Mouse (Mus musculus): ENCODE measurements at regions not wholly inside any gene's neighbourhood (a gene's known extent, or its start where the extent isn't known, plus 50 kb on each side); places are given as distances from the start of the nearest gene placed in this dataset.
A peak's percentile ranks its signal among the peaks of the same experiment; 100 is the strongest.

GRCm38 (mm10) chr3:148762541-148763225 lies 227.7 kb downstream of the Adgrl2 start:
- peak in 1 of 2 experiments; percentile 17 for DNase-seq

DNA sequence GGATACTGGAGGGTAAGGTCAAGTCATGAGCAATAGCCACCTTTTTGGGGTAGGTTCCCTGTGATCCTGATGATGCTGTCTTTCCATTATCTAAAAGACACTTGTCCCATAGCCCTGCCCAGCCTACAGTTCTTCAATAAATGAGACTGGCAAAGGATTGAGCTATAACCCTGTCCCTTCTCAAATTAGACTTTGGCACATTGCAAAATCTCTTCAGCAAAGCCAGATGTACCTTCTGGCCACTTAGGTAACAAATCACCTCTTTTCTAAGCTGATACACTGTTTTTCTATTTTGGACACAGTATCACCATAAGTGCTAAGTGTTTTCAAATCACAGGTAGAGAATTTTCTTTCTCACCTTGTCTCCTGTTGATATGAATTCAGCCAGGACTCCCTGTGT lies 228.8 kb downstream of the Adgrl2 start:
- no peak for DNase-seq

GRCm38 (mm10) chr3:148759500-148759899 lies 230.9 kb downstream of the Adgrl2 start:
- no peak for DNase-seq

DNA sequence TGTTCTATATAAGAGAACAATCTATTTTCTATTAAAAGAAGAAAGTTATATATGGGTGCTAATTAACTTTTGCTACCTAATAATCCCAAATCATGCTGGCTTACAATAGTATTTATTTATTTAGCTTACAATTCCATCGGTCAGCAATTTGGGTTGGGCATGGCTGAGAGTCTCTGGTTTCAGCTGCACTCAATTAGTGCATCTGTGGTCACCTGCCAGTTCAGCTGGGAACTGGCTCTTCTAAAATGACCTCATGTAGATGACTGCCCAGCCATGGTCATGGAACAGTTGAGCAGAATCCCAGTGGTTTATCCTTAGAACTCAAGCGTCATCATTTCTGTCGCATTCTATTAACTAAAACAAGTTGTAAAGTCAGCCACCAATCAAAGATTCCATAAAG lies 244.1 kb downstream of the Adgrl2 start:
- DNase-seq, result no peak

DNA sequence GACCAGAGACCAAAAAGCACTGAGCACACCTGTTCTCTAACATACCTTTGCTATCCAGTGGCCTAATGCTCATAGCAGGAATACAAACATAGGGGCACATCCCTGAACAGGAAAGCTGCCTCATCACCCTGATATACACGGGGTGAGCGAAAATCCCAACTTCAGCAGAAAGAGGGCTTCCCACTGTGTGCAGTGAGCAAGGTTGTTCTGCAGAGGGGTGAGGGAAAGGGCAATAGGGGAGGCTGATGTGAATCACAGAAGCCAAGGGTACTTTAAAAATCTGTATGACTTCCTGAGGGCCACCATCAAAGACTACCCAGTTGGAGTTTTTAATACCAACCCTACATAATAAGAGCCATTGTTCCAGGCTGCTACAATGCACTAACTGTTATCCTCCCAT lies 245.7 kb downstream of the Adgrl2 start:
- DNase-seq, result no peak

- DNase-seq, result no peak
These were observed 256.1 kb downstream of the Adgrl2 start for GRCm38 (mm10) chr3:148734194-148734749.

DNA sequence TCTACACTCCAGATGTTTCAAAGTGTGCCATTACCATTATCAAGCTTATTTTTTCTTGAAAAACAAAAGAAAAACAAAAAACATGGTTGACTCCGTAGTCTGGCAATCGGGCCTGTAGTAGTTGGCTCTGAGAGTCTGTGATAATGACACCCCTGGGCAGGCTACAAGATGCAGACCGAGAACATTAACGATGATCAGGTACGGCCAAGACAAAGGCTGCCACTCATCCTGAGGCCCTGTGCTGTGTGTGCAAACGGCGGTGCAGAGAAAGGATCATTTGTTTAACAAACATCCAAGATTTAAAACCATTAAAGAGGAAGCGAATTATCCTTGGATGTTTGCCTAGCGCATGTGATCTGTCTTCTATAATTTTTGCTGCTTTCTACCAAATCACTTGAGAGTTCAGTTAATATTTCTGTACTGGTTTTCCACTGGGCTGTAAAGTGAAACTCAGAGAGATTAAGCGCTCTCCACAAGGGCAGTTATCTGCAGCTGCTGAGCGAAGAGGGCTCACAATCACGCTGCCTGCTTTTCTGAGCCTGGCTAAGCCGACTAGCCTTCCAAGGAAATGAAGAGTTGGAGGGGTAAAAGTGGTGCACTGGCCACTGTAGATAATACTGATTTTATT lies 257.0 kb downstream of the Adgrl2 start:
- no peak for DNase-seq

GRCm38 (mm10) chr3:148731436-148731835 lies 258.9 kb downstream of the Adgrl2 start:
- no peak for DNase-seq

DNA sequence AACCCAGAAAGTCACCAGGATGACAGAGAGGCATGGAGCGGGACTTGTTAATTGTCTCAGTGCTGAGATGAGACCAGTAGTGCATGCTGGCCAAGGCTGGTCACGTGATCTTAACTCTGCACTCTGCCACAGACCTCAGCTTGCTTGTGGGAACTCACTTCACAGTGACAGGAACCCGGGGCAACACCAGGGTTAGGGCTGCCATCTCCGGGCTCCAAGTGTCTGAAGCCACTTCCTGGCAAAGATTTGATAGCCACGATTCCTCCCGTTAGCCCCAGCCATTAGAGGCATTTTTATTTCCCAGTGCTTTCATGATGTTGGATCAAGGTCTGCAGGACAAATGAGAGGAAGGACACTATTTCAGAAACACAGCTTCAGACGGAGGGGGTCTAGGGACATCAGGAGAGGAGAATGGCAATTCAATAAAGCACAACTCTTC lies 261.1 kb downstream of the Adgrl2 start:
- peak; percentile 2 to 7 for DNase-seq

DNA sequence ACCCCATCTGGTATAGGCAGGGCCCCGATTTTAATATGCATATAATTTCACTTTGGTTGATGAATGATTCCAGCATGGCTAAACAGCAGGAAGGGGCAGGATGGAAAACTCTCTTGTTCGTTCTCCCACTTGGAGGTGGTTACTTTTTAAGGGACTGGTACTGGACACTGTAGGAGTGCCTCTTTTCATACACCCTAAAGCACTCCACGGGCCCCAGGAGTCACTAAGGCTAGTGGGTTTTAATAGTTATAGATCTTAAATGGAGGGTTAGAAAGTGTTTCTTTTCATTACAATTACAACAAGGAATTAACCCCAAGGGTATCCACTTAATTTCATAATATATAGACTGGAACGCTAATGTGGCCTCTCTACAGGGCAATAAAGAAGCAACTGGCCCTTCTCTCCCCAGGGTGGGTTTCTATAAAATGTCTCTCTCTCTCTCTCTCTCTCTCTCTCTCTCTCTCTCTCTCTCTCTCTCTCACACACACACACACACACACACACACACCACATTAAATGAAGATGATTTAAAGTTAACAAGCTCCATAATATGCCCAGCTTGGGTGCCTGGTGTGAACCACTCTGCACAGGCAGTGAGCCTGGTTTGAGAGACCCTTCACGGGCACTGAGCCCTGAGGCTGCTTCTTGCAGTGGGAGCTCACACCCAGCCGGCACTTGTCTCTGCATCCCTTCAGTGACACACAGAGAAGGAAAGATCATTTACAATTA lies 261.7 kb downstream of the Adgrl2 start:
- DNase-seq, result no peak

GRCm38 (mm10) chr3:148726596-148727331 lies 263.6 kb downstream of the Adgrl2 start:
- no peak for DNase-seq

DNA sequence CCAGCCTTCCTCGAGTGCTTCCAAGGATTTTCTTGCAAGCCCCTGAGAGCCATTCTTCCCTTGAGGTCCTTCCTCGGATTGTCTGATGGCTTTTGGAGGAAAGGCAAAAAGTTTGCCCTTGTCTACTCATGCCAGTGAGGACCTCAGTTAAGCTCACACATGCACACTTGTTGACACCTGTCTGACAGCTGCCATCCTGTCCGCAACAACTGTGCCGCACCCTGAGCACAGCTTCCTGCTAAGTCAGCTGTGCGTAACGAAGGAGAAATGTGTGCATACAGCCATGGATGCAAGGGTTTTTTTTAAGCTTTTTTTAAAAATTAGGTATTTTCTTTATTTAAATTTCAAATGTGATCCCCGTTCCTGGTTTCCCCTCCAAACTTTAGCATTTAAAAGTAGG lies 293.8 kb downstream of the Adgrl2 start:
- DNase-seq, result no peak

GRCm38 (mm10) chr3:148695453-148695852 lies 294.9 kb downstream of the Adgrl2 start:
- DNase-seq, result no peak

DNA sequence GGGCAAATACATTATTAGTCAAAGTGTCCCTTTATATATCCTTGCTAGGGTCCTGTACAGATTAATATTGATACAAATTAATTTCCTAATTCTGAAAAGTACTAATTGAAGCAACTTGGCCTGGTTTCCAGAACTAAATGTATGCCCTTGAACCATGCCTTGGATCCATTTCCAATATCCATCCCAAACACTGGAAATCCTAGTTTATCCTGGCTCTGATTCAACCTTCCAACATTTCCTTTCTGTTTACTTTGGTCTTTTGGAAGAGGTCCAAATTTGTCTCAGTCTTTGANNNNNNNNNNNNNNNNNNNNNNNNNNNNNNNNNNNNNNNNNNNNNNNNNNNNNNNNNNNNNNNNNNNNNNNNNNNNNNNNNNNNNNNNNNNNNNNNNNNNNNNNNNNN lies 307.2 kb downstream of the Adgrl2 start:
- DNase-seq, result no peak

DNA sequence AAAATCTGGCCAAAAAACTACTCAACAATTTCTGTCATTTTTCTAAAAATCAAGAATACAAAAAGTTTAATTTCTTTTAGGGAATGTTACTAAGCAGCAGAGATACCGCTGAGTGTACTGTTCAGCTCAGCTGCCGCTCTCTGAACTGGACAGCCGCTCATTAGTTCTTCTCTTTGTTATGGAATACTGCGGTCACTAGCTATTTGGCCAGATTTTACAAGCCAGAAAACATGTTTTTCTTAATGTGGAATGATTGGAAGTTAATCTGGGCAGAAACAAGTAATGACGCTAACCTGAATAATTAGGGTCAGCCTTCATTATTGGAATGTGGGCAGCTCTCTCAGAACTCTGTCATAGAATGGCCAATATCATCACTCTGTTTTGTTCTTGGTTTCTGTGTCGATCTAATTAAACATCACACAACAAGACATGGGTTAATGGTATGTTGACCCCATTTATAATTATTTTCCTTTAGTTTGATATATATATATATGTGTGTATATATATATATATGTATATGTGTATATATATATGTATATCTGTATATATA lies 307.8 kb downstream of the Adgrl2 start:
- no peak for DNase-seq

- no peak for DNase-seq
These were observed 309.2 kb downstream of the Adgrl2 start for GRCm38 (mm10) chr3:148681186-148681585.

DNA sequence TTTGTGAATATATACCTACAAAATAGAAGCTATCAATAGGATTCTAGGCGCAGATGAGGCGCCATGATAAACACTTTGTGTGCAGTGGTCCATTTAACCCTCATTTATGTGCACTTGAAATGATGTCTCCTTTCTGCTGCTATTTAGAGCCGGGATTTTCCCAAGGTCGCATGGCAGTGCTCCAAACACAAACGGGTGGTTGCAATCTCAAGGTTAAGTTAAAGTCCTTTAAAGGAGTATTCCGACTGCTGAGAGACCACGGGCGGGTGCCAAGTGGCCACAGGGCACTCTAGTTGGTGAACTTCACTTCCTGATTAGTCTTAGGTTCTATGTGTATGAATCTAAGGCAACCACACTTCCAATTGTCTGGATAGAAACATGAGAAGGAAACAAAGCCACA lies 309.6 kb downstream of the Adgrl2 start:
- DNase-seq, result no peak

GRCm38 (mm10) chr3:148680086-148680485 lies 310.3 kb downstream of the Adgrl2 start:
- DNase-seq, result no peak

DNA sequence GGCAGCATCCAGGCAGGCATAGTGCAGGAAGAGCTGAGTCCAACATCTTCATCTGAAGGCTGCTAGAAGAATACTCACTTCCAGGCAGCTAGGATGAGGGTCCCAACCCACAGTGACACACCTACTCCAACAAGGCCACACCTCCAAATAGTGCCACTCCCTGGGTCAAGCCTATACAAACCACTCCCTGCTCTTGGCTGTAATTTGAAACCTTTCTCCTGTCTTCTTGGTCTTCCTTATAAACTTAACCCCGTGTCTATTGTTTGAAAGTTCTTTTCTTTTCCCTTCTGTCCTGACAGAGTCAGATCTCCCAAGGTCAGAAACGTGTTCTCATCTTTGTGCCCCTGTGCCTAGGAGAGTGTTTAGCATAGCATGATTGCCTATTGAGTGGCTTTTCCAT lies 311.2 kb downstream of the Adgrl2 start:
- DNase-seq, result no peak

GRCm38 (mm10) chr3:148676025-148676424 lies 314.3 kb downstream of the Adgrl2 start:
- no peak for DNase-seq

DNA sequence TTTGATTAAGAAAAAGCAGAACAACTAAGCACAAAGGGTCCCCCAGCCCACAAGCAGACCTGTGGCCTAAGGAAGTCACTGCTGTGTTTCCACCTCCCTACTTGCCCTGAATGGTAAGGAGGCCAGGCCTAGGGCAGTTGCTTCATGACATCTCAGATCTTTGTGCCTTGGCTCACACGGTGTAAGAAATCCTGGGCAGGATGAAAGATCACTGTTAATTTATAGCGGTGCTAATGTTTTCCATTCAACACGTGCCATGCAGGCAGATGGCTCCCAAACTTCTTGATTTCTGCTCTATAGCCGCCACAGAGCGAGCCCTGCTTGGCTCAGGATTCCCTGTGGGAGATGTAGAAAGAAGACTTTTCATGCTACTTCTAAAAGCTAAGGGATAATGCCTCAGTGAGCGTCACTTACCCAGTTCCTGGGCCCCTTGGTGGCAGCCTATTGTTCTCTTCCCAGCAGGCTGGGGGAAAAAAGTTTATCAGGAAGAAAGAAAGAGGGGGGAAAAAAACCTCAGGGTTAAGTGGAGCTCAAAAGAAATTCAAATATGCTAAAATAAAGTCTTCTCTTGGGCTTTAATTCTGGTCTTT lies 327.4 kb downstream of the Adgrl2 start:
- no peak for DNase-seq

DNA sequence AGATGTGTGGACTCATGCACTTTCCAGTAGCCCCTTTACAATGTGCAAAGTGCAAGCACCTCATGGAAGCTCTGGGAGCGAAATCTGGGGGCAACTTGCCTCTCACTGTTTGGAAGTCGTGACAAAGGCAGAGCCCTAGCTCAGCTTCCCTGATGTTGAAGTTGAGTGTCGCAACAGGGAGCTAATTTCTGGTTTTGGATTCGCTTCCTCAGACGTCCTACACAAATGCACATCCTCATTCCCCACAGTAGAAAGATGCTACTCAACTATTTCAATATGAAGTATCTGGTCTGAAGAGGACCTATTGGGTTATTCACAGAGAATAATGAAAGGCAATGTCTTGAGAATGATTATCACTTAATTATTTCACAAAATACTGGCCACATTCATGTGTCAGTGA lies 331.3 kb downstream of the Adgrl2 start:
- DNase-seq, result no peak

Data from thymus, adult 18-20 months (tissue).